Mouse (Mus musculus): Measurements from ENCODE around the gene Gm20431.

The Gm20431 gene

GRCm38 (mm10) chr2:167661270-167662203 lies at the start of gene Gm20431:
Gm20431 (minus strand) TSS chr2:167661496.
- DNase-seq: peak; percentile 88

- no peak for DNase-seq
Observed at GRCm38 (mm10) chr2:167710574-167710973, 49.3 kb upstream of the Gm20431 start.

GRCm38 (mm10) chr2:167709969-167710368 lies 48.7 kb upstream of the Gm20431 start:
- no peak for DNase-seq

- DNase-seq: no peak
Observed at GRCm38 (mm10) chr2:167708373-167708772, 47.1 kb upstream of the Gm20431 start.

GRCm38 (mm10) chr2:167706183-167706939 lies 45.1 kb upstream of the Gm20431 start:
- DNase-seq: no peak

- DNase-seq: no peak
Observed at GRCm38 (mm10) chr2:167704409-167704808, 43.1 kb upstream of the Gm20431 start.

- no peak for DNase-seq
Observed at GRCm38 (mm10) chr2:167702126-167702525, 40.8 kb upstream of the Gm20431 start.

GRCm38 (mm10) chr2:167701472-167701871 lies 40.2 kb upstream of the Gm20431 start:
- no peak for DNase-seq

GRCm38 (mm10) chr2:167700018-167700417 lies 38.7 kb upstream of the Gm20431 start:
- no peak for DNase-seq

- DNase-seq: no peak
Observed at GRCm38 (mm10) chr2:167697902-167698301, 36.6 kb upstream of the Gm20431 start.

GRCm38 (mm10) chr2:167696143-167696542 lies 34.8 kb upstream of the Gm20431 start:
- DNase-seq: no peak

GRCm38 (mm10) chr2:167695491-167695890 lies 34.2 kb upstream of the Gm20431 start:
- DNase-seq: no peak

GRCm38 (mm10) chr2:167694963-167695362 lies 33.7 kb upstream of the Gm20431 start:
- DNase-seq: no peak

GRCm38 (mm10) chr2:167694244-167694643 lies 32.9 kb upstream of the Gm20431 start:
- DNase-seq: no peak

GRCm38 (mm10) chr2:167693540-167693939 lies 32.2 kb upstream of the Gm20431 start:
- no peak for DNase-seq

GRCm38 (mm10) chr2:167692831-167693230 lies 31.5 kb upstream of the Gm20431 start:
- DNase-seq: no peak

- no peak for DNase-seq
Observed at GRCm38 (mm10) chr2:167691871-167692661, 30.8 kb upstream of the Gm20431 start.

GRCm38 (mm10) chr2:167691410-167691809 lies 30.1 kb upstream of the Gm20431 start:
- DNase-seq: no peak

GRCm38 (mm10) chr2:167690962-167691311 lies 29.6 kb upstream of the Gm20431 start:
- DNase-seq: peak; percentile 46

- DNase-seq: peak; percentile 47
Observed at GRCm38 (mm10) chr2:167690219-167690961, 29.1 kb upstream of the Gm20431 start.

GRCm38 (mm10) chr2:167689501-167690218 lies 28.4 kb upstream of the Gm20431 start, which contains the start of gene Tmem189:
Tmem189 (minus strand) TSS chr2:167689822.
- peak; percentile 64 for DNase-seq
